Mouse (Mus musculus) embryo, embryonic 10 days (tissue): ENCODE data around the gene Spint1.

Source experiments
- DNase-seq: peaks from one replicate; pipeline ENCODE4 v3.0.0-alpha.2; 2015; ENCODE audit warnings: low spot score

The Spint1 gene

GRCm38 (mm10) chr2:119245246-119245645 lies 8.1 kb downstream of the Spint1 start:
- DNase-seq, result no peak

GRCm38 (mm10) chr2:119247904-119248303 lies 10.7 kb downstream of the Spint1 start:
- DNase-seq, result no peak

- no peak for DNase-seq
These were observed 12.5 kb downstream of the Spint1 start for GRCm38 (mm10) chr2:119249592-119250061.

- no peak for DNase-seq
These were observed 13.2 kb downstream of the Spint1 start for GRCm38 (mm10) chr2:119250377-119250776.

- peak; percentile 93 for DNase-seq
These were observed 13.8 kb downstream of the Spint1 start for GRCm38 (mm10) chr2:119250826-119251478.

- DNase-seq, result no peak
These were observed 17.8 kb downstream of the Spint1 start for GRCm38 (mm10) chr2:119254976-119255375.

GRCm38 (mm10) chr2:119260518-119260917 lies 23.4 kb downstream of the Spint1 start:
- no peak for DNase-seq

- no peak for DNase-seq
These were observed 24.2 kb downstream of the Spint1 start for GRCm38 (mm10) chr2:119261326-119261725.

- peak; percentile 33 for DNase-seq
These were observed 25.8 kb downstream of the Spint1 start for GRCm38 (mm10) chr2:119262978-119263377.

- DNase-seq, result no peak
These were observed 26.7 kb downstream of the Spint1 start for GRCm38 (mm10) chr2:119263813-119264212.

- no peak for DNase-seq
These were observed 33.1 kb downstream of the Spint1 start for GRCm38 (mm10) chr2:119270286-119270642.

- DNase-seq, result peak; percentile 85
These were observed 33.6 kb downstream of the Spint1 start, which contains the start of gene Rhov for GRCm38 (mm10) chr2:119270643-119271331. Gene Rhov (minus strand): TSS chr2:119271272.

- DNase-seq, result no peak
These were observed 37.0 kb downstream of the Spint1 start for GRCm38 (mm10) chr2:119274126-119274525.

GRCm38 (mm10) chr2:119276926-119277325 lies 39.8 kb downstream of the Spint1 start:
- DNase-seq, result no peak

GRCm38 (mm10) chr2:119277810-119278209 lies 40.6 kb downstream of the Spint1 start:
- no peak for DNase-seq

GRCm38 (mm10) chr2:119281899-119282565 lies 44.9 kb downstream of the Spint1 start:
- DNase-seq, result no peak

- no peak for DNase-seq
These were observed 50.2 kb downstream of the Spint1 start for GRCm38 (mm10) chr2:119287372-119287771.

GRCm38 (mm10) chr2:119288270-119288882 lies 51.2 kb downstream of the Spint1 start, which contains the start of gene Vps18:
Gene Vps18 (plus strand): TSS chr2:119288740.
- DNase-seq, result peak; percentile 99

- no peak for DNase-seq
These were observed 51.9 kb downstream of the Spint1 start for GRCm38 (mm10) chr2:119289014-119289416.

- no peak for DNase-seq
These were observed 55.1 kb downstream of the Spint1 start for GRCm38 (mm10) chr2:119292281-119292680.

- DNase-seq, result no peak
These were observed 55.7 kb downstream of the Spint1 start for GRCm38 (mm10) chr2:119292852-119293251.

GRCm38 (mm10) chr2:119293311-119293710 lies 56.1 kb downstream of the Spint1 start:
- DNase-seq, result no peak
